Mouse (Mus musculus) myocyte (in vitro differentiated cells): Measurements from ENCODE around the gene Slc38a11.

Experiments
- CEBPB ChIP-seq: IDR thresholded peaks from 2 replicates; pipeline ENCODE4 v1.6.1; 2011; ENCODE audit warnings: mild to moderate bottlenecking, moderate library complexity; ENCODE audit not compliant: poor library complexity, insufficient read depth, severe bottlenecking
- MAX ChIP-seq: IDR thresholded peaks from one replicate; pipeline ENCODE4 v1.6.1; 2011; ENCODE audit warnings: low read depth, mild to moderate bottlenecking, control low read depth
- MYOD1 ChIP-seq, 3 experiments: IDR thresholded peaks; one replicate each; pipeline ENCODE4 v1.6.1; 2011; ENCODE audit warnings: control low read depth in 2 of 3, low read depth in 2 of 3, mild to moderate bottlenecking in 2 of 3, moderate library complexity in 1 of 3; ENCODE audit not compliant: insufficient read length in 2 of 3, control insufficient read depth in 1 of 3
- POLR2A ChIP-seq: IDR thresholded peaks from one replicate; pipeline ENCODE4 v1.6.1; 2011; ENCODE audit warnings: low read depth, mild to moderate bottlenecking, control low read depth, moderate library complexity; ENCODE audit not compliant: insufficient read length
- POLR2AphosphoS2 ChIP-seq: IDR thresholded peaks from one replicate; pipeline ENCODE4 v1.6.1; 2011; ENCODE audit warnings: low read depth, control low read depth; ENCODE audit not compliant: insufficient read length
- REST ChIP-seq: IDR thresholded peaks from one replicate; pipeline ENCODE4 v1.6.1; 2011; ENCODE audit warnings: mild to moderate bottlenecking, control low read depth, moderate library complexity; ENCODE audit not compliant: insufficient read depth, insufficient read length
- TCF12 ChIP-seq: IDR thresholded peaks from one replicate; pipeline ENCODE4 v1.6.1; 2011; ENCODE audit warnings: mild to moderate bottlenecking, control low read depth; ENCODE audit not compliant: poor library complexity, insufficient read depth, severe bottlenecking
- TCF3 ChIP-seq: IDR thresholded peaks from one replicate; pipeline ENCODE4 v1.6.1; 2011; ENCODE audit warnings: low read depth, control low read depth; ENCODE audit not compliant: insufficient read length
- USF1 ChIP-seq: IDR thresholded peaks from one replicate; pipeline ENCODE4 v1.6.1; 2011; ENCODE audit warnings: low read depth, mild to moderate bottlenecking, control low read depth, moderate library complexity

- no peak for TF ChIP-seq POLR2A
- no peak for TF ChIP-seq USF1
- no peak for TF ChIP-seq MAX
- TF ChIP-seq REST: no peak
- TF ChIP-seq MYOD1 (IDR thresholded peaks at IDR 0.05; ENCODE audit: control insufficient read depth in 1 of 3, insufficient read length in 2 of 3, low read depth in 2 of 3): no peak
- no peak for TF ChIP-seq TCF3
- no peak for TF ChIP-seq POLR2AphosphoS2
- TF ChIP-seq TCF12: no peak
- TF ChIP-seq CEBPB: no peak
Measured at GRCm38 (mm10) chr2:65384815-65385214, 21.0 kb upstream of the Slc38a11 start.
